8 mouse cellular contexts compared by ENCODE assay signal in the genomic region with DNA sequence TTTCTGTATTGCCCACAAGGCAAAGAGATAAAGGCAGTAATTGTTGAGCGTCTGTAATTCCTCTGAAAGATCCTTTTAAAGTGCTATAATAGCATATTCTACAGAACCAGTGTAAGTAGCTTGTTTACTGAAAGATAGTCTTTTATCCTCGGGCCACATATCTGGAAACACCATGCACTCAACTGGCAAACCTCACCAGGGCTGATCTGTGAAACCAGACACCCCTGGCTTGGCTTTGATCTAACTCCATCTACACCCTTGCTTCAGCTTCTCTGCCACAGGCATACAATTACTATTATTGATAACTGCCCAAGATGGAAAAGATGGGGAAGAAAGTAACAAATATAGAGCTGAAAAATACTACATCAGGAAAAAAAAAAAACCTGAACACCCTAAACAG. TPM values are rescaled to one million over a fixed set of nuclear protein-coding genes. Genes with fewer than 3 reads are reported as not detected.
DNase-seq lines count a peak whose midpoint lies in the region; ATAC-seq and TF ChIP-seq lines count a peak whose summit lies in the region.

No protein-coding gene starts in this region.

- dilution Hi-C loops in CH12.LX (cut with MboI; ENCODE audit: extremely low pct_ligation_motif_present, extremely low pct_unique_long_range_greater_than_20kb, low sequenced_read_pairs) = no loop called here

- TF ChIP-seq POLR2A in CH12.LX (IDR thresholded peaks at IDR 0.05; ENCODE audit: low read depth, low read length) = no peak

- no peak for TF ChIP-seq CTCF in CH12.LX (conservative IDR thresholded peaks at IDR 0.05 in 1 of 2, IDR thresholded peaks at IDR 0.05 in 1 of 2; ENCODE audit: low read depth in 2 of 2, low read length in 2 of 2)
- TF ChIP-seq CTCF in liver, embryonic 14.5 days (IDR thresholded peaks at IDR 0.05; ENCODE audit: low read depth) = no peak

- H3K36me3 ChIP-seq in CH12.LX (replicated peaks in 1 of 2; ENCODE audit: control insufficient read depth in 1 of 2, insufficient read depth in 1 of 2, low read length in 1 of 2) = peaks cover 7 to 28% of the 10 kb centered on the region in 2 experiments
- H3K36me3 ChIP-seq in forebrain, embryonic 15.5 days = peaks cover 6% of the 10 kb centered on the region; the same call in 1 of the 2 replicates
- no peaks in the 10 kb centered on the region; the same call in 1 of the 2 replicates for H3K36me3 ChIP-seq in liver, embryonic 14.5 days (replicated peaks; ENCODE audit: control insufficient read depth, insufficient read depth, low read depth)

- peaks cover 42% of the 10 kb centered on the region for H3K79me2 ChIP-seq in CH12.LX (replicated peaks; ENCODE audit: control insufficient read depth, extremely low read depth, insufficient read depth, poor library complexity, severe bottlenecking)

- H3K4me3 ChIP-seq in CH12.LX (replicated peaks in 1 of 3; ENCODE audit: low read depth in 2 of 3, low read length in 2 of 3, poor library complexity in 1 of 3) = peak overlapping the region in 1 of 3 experiments; percentile 73
- H3K4me3 ChIP-seq in forebrain, embryonic 15.5 days = peak overlapping the region; percentile 94
- H3K4me3 ChIP-seq in liver, embryonic 14.5 days (ENCODE audit: insufficient read depth in 1 of 2, low read depth in 2 of 2, low read length in 2 of 2) = peak overlapping the region; percentile 77 to 85; a peak in 3 of 4 replicates

- H3K9ac ChIP-seq in CH12.LX (ENCODE audit: insufficient read depth, low read depth) = peak overlapping the region; percentile 55; the same call in 1 of the 2 replicates
- H3K9ac ChIP-seq in forebrain, embryonic 15.5 days (replicated peaks) = no peak overlapping the region
- H3K9ac ChIP-seq in liver, embryonic 14.5 days (replicated peaks) = peak overlapping the region; percentile 90

- no peak for DNase-seq in frontal cortex, postnatal 36 days (ENCODE audit: low spot score in 2 of 2)
- DNase-seq in CH12.LX (ENCODE audit: extremely low read depth) = no peak
- peak in 1 of 3 experiments; percentile 50 for DNase-seq in liver, embryonic 14.5 days (ENCODE audit: low read depth in 3 of 3, low spot score in 3 of 3)
- DNase-seq in left cerebral cortex, adult 11 months (ENCODE audit: low spot score) = no peak
- no peak for DNase-seq in layer of hippocampus, adult 9-10 months (ENCODE audit: low spot score)

- peak; percentile 9; the same call in 1 of the 2 replicates for ATAC-seq in frontal cortex, adult (ENCODE audit: low TSS enrichment)
- peak; percentile 37; the same call in 1 of the 2 replicates for ATAC-seq in forebrain, embryonic 15.5 days (replicated peaks)
- ATAC-seq in liver, embryonic 14.5 days (ENCODE audit: insufficient read depth) = peak; percentile 71
- ATAC-seq in CD4-positive, CD25-positive, alpha-beta regulatory T cell, adult 4 months = no peak

- no peaks in the 10 kb centered on the region for H3K27me3 ChIP-seq in CH12.LX (replicated peaks)
- H3K27me3 ChIP-seq in forebrain, embryonic 15.5 days = no peaks in the 10 kb centered on the region
- no peaks in the 10 kb centered on the region for H3K27me3 ChIP-seq in liver, embryonic 14.5 days (ENCODE audit: control insufficient read depth, insufficient read depth, low read length)

- H3K4me1 ChIP-seq in CH12.LX (ENCODE audit: control insufficient read depth in 1 of 2, insufficient read depth in 2 of 2) = peaks cover 0 to 49% of the 10 kb centered on the region in 2 experiments; a peak in 2 of 4 replicates
- H3K4me1 ChIP-seq in forebrain, embryonic 15.5 days = peaks cover 35% of the 10 kb centered on the region
- peaks cover 19 to 21% of the 10 kb centered on the region in 2 experiments for H3K4me1 ChIP-seq in liver, embryonic 14.5 days (replicated peaks; ENCODE audit: control insufficient read depth in 2 of 2, insufficient read depth in 2 of 2, low read length in 1 of 2)

- in situ Hi-C loops in CH12.LX (cut with MboI; ENCODE audit: low pct_ligation_motif_present, low pct_unique_long_range_greater_than_20kb, low sequenced_read_pairs) = no loop called here

- 71% methylated on average over 2 of the region's 2 CpGs for WGBS in forebrain, embryonic 15.5 days
- WGBS in liver, embryonic 14.5 days (ENCODE audit: insufficient replicate concordance) = 12% methylated on average over 2 of the region's 2 CpGs

- no peaks in the 10 kb centered on the region for H3K9me3 ChIP-seq in CH12.LX (replicated peaks; ENCODE audit: low read length)
- no peaks in the 10 kb centered on the region for H3K9me3 ChIP-seq in forebrain, embryonic 15.5 days
- no peaks in the 10 kb centered on the region for H3K9me3 ChIP-seq in liver, embryonic 14.5 days (ENCODE audit: control insufficient read depth, low read length)

- H3K27ac ChIP-seq in CH12.LX (ENCODE audit: insufficient read depth, low read depth) = no peak overlapping the region
- H3K27ac ChIP-seq in forebrain, embryonic 15.5 days (replicated peaks) = no peak overlapping the region
- H3K27ac ChIP-seq in liver, embryonic 14.5 days = peak overlapping the region; percentile 51

- no peak for TF ChIP-seq EP300 in CH12.LX (IDR thresholded peaks at IDR 0.05; ENCODE audit: low read length)
- TF ChIP-seq EP300 in liver, embryonic 14.5 days (IDR thresholded peaks at IDR 0.05; ENCODE audit: low read depth) = peak; percentile 79

- peak overlapping the region; percentile 76; the same call in 1 of the 2 replicates for H3K4me2 ChIP-seq in CH12.LX (ENCODE audit: insufficient read depth, low read depth, poor library complexity, severe bottlenecking)
- H3K4me2 ChIP-seq in forebrain, embryonic 15.5 days (replicated peaks) = peak overlapping the region; percentile 67
- H3K4me2 ChIP-seq in liver, embryonic 14.5 days (ENCODE audit: low read depth) = peak overlapping the region; percentile 89

- TF ChIP-seq RAD21 in CH12.LX (IDR thresholded peaks at IDR 0.05; ENCODE audit: low read depth, low read length) = no peak

TF ChIP-seq in CH12.LX, 34 proteins besides CTCF, POLR2A, EP300 and RAD21:
- TF ChIP-seq PAX5 (IDR thresholded peaks at IDR 0.05; ENCODE audit: low read length) = no peak
- TF ChIP-seq USF2 (conservative IDR thresholded peaks at IDR 0.05; ENCODE audit: low read depth, low read length) = no peak
TF ChIP-seq in CH12.LX: peak in this region for 0.

RNA-seq across cellular contexts. Expression of a gene that starts 0.4 kb away (rescaled TPM):
- total RNA-seq in CH12.LX (2012; rRNA removed) (9.5 and 10.5 TPM in 2 replicates), CH12.LX (2014; rRNA removed) (10.7 and 12.0 TPM in 2 replicates)
- polyA plus RNA-seq in CH12.LX (2012; ENCODE audit: insufficient read length, low read depth) = 8.9 and 9.2 TPM in 2 replicates
- 27.8 and 28.0 TPM in 2 replicates for polyA plus RNA-seq in forebrain, embryonic 15.5 days (2015; fragmentation: Nextera tagmentation; extraction: Ambion mirVana)
- polyA plus RNA-seq in liver, embryonic 14.5 days (2012; rRNA removed) = 1.5 and 2.2 TPM in 2 replicates
- polyA plus RNA-seq in liver, embryonic 14.5 days (2014; fragmentation: Nextera tagmentation; extraction: Ambion mirVana) = 4.7 and 4.9 TPM in 2 replicates
- 10 to 100 TPM in 1 of 2 experiments, 1 to 10 TPM in 1; 9.2 to 13.0 TPM for polyA plus RNA-seq in CD4-positive, CD25-positive, alpha-beta regulatory T cell, adult 4 months (2017; shearing (Covaris generic))

RNA-seq across cellular contexts. Expression of a gene that starts 31.5 kb away (rescaled TPM):
- not detected in 2 replicates for total RNA-seq in CH12.LX (2012; rRNA removed)
- not detected in 2 replicates for total RNA-seq in CH12.LX (2014; rRNA removed)
- not detected in 2 replicates for polyA plus RNA-seq in CH12.LX (2012; ENCODE audit: insufficient read length, low read depth)
- not detected in 2 replicates for polyA plus RNA-seq in forebrain, embryonic 15.5 days (2015; fragmentation: Nextera tagmentation; extraction: Ambion mirVana)
- not detected in 2 replicates for polyA plus RNA-seq in liver, embryonic 14.5 days (2012; rRNA removed)
- polyA plus RNA-seq in liver, embryonic 14.5 days (2014; fragmentation: Nextera tagmentation; extraction: Ambion mirVana) = not detected in 2 replicates
- polyA plus RNA-seq in CD4-positive, CD25-positive, alpha-beta regulatory T cell, adult 4 months (2017; shearing (Covaris generic)) = not detected

RNA-seq across cellular contexts. Expression of a gene that starts 32.2 kb away (rescaled TPM):
- total RNA-seq in CH12.LX (2012; rRNA removed) (9.0 and 10.8 TPM in 2 replicates), CH12.LX (2014; rRNA removed) (9.0 and 9.6 TPM in 2 replicates)
- polyA plus RNA-seq in CH12.LX (2012; ENCODE audit: insufficient read length, low read depth) = 12.1 and 13.6 TPM in 2 replicates
- 113 and 118 TPM in 2 replicates for polyA plus RNA-seq in forebrain, embryonic 15.5 days (2015; fragmentation: Nextera tagmentation; extraction: Ambion mirVana)
- polyA plus RNA-seq in liver, embryonic 14.5 days (2012; rRNA removed) = 5.3 and 7.7 TPM in 2 replicates
- 13.3 and 13.9 TPM in 2 replicates for polyA plus RNA-seq in liver, embryonic 14.5 days (2014; fragmentation: Nextera tagmentation; extraction: Ambion mirVana)
- polyA plus RNA-seq in CD4-positive, CD25-positive, alpha-beta regulatory T cell, adult 4 months (2017; shearing (Covaris generic)) = 10 to 100 TPM; 22.8 TPM
